Mouse (Mus musculus): ENCODE results near the gene Aloxe3. TPM values are rescaled to one million over a fixed set of nuclear protein-coding genes. Genes with fewer than 3 reads are reported as not detected.
A peak's percentile ranks its signal among the peaks of the same experiment; 100 is the strongest.
"Not testable (repeated sequence)": the region's sequence is repeated elsewhere in the genome, so short reads cannot be mapped to it uniquely, and the experiment has no call there.

Gene Aloxe3
- polyA plus RNA-seq, 1 experiment from 2014 or later = 8.1 TPM

- no peak overlapping the region for H3K4me2 ChIP-seq (ENCODE audit: low read length)
- no peaks in the 10 kb centered on the region for H3K9me3 ChIP-seq (ENCODE audit: control insufficient read depth, low read length)
- H3K36me3 ChIP-seq (ENCODE audit: control insufficient read depth, insufficient read depth, low read length) = peaks cover 6% of the 10 kb centered on the region
- no peak overlapping the region for H3K9ac ChIP-seq (ENCODE audit: low read depth, low read length)
- H3K4me3 ChIP-seq (ENCODE audit: low read length) = no peak overlapping the region
- H3K27me3 ChIP-seq (replicated peaks; ENCODE audit: control insufficient read depth, insufficient read depth, low read length) = no peaks in the 10 kb centered on the region
- no peak overlapping the region for H3K27ac ChIP-seq (ENCODE audit: low read depth, low read length)
- 4% methylated on average over 3 of the region's 3 CpGs for WGBS
- ATAC-seq = no peak
- H3K4me1 ChIP-seq (ENCODE audit: control insufficient read depth, insufficient read depth, low read depth, low read length) = peaks cover 48% of the 10 kb centered on the region
Measured at GRCm38 (mm10) chr11:69092386-69092751, 33.3 kb upstream of the Aloxe3 start.

- Histone ChIP-seq H3K9ac (ENCODE audit: low read depth, low read length) (no peak overlapping the region), H3K27ac (ENCODE audit: low read depth, low read length) (no peak overlapping the region), H3K36me3 (ENCODE audit: control insufficient read depth, insufficient read depth, low read length) (peaks cover 6% of the 10 kb centered on the region), H3K4me3 (ENCODE audit: low read length) (no peak overlapping the region), H3K27me3 (replicated peaks; ENCODE audit: control insufficient read depth, insufficient read depth, low read length) (no peaks in the 10 kb centered on the region), H3K4me2 (ENCODE audit: low read length) (no peak overlapping the region), H3K4me1 (ENCODE audit: control insufficient read depth, insufficient read depth, low read depth, low read length) (peaks cover 51% of the 10 kb centered on the region), H3K9me3 (ENCODE audit: control insufficient read depth, low read length) (no peaks in the 10 kb centered on the region)
- no peak for ATAC-seq
- WGBS = 95% methylated on average over 4 of the region's 4 CpGs
Measured at GRCm38 (mm10) chr11:69092871-69093270, 32.8 kb upstream of the Aloxe3 start.

- not testable (repeated sequence) for H3K36me3 ChIP-seq (ENCODE audit: control insufficient read depth, insufficient read depth, low read length); H3K4me2 ChIP-seq (ENCODE audit: low read length); H3K27me3 ChIP-seq (replicated peaks; ENCODE audit: control insufficient read depth, insufficient read depth, low read length); H3K9ac ChIP-seq (ENCODE audit: low read depth, low read length); H3K9me3 ChIP-seq (ENCODE audit: control insufficient read depth, low read length); ATAC-seq; H3K27ac ChIP-seq (ENCODE audit: low read depth, low read length); H3K4me3 ChIP-seq (ENCODE audit: low read length)
- H3K4me1 ChIP-seq (ENCODE audit: control insufficient read depth, insufficient read depth, low read depth, low read length) = peaks cover 56% of the 10 kb centered on the region
- 92% methylated on average over 7 of the region's 7 CpGs for WGBS
Measured at GRCm38 (mm10) chr11:69093856-69094255, 31.8 kb upstream of the Aloxe3 start.

- under 1% methylated on average over 37 of the region's 37 CpGs for WGBS
Measured at GRCm38 (mm10) chr11:69094697-69095429, 30.8 kb upstream of the Aloxe3 start, which contains the start of gene Per1. Gene Per1, plus strand, starts transcription at chr11:69095217.

GRCm38 (mm10) chr11:69095511-69096231 is 30.0 kb upstream of the Aloxe3 start:
- Histone ChIP-seq H3K9me3 (ENCODE audit: control insufficient read depth, low read length) (no peaks in the 10 kb centered on the region), H3K4me3 (ENCODE audit: low read length) (peak overlapping the region; percentile 42), H3K4me2 (ENCODE audit: low read length) (peak overlapping the region; percentile 79), H3K9ac (ENCODE audit: low read depth, low read length) (peak overlapping the region; percentile 56), H3K4me1 (ENCODE audit: control insufficient read depth, insufficient read depth, low read depth, low read length) (peaks cover 51% of the 10 kb centered on the region), H3K27ac (ENCODE audit: low read depth, low read length) (peak overlapping the region; percentile 78), H3K36me3 (ENCODE audit: control insufficient read depth, insufficient read depth, low read length) (peaks cover 3% of the 10 kb centered on the region; the same call in 1 of the 2 replicates), H3K27me3 (replicated peaks; ENCODE audit: control insufficient read depth, insufficient read depth, low read length) (no peaks in the 10 kb centered on the region)
- WGBS = 4% methylated on average over 27 of the region's 27 CpGs
- ATAC-seq = no peak

More at GRCm38 (mm10) chr11:69094697-69095429, 30.8 kb upstream of the Aloxe3 start, which contains the start of gene Per1:
- ATAC-seq = peak; percentile 95
- peak within 1 kb of the TSS; percentile 56 for H3K9ac ChIP-seq (ENCODE audit: low read depth, low read length)
- no peaks in the 10 kb centered on the region for H3K9me3 ChIP-seq (ENCODE audit: control insufficient read depth, low read length)
- H3K4me2 ChIP-seq (ENCODE audit: low read length) = peak within 1 kb of the TSS; percentile 79
- H3K4me3 ChIP-seq (ENCODE audit: low read length) = peak within 1 kb of the TSS; percentile 42
- peak within 1 kb of the TSS; percentile 87 for H3K27ac ChIP-seq (ENCODE audit: low read depth, low read length)
- peaks cover 52% of the 10 kb centered on the region for H3K4me1 ChIP-seq (ENCODE audit: control insufficient read depth, insufficient read depth, low read depth, low read length)
- peaks cover 6% of the 10 kb centered on the region for H3K36me3 ChIP-seq (ENCODE audit: control insufficient read depth, insufficient read depth, low read length)
- H3K27me3 ChIP-seq (replicated peaks; ENCODE audit: control insufficient read depth, insufficient read depth, low read length) = no peaks in the 10 kb centered on the region

- Histone ChIP-seq H3K27me3 (replicated peaks; ENCODE audit: control insufficient read depth, insufficient read depth, low read length) (no peaks in the 10 kb centered on the region), H3K4me2 (ENCODE audit: low read length) (peak overlapping the region; percentile 93), H3K4me3 (ENCODE audit: low read length) (peak overlapping the region; percentile 42), H3K4me1 (ENCODE audit: control insufficient read depth, insufficient read depth, low read depth, low read length) (peaks cover 47% of the 10 kb centered on the region), H3K9ac (ENCODE audit: low read depth, low read length) (peak overlapping the region; percentile 54), H3K27ac (ENCODE audit: low read depth, low read length) (peak overlapping the region; percentile 78), H3K9me3 (ENCODE audit: control insufficient read depth, low read length) (no peaks in the 10 kb centered on the region), H3K36me3 (ENCODE audit: control insufficient read depth, insufficient read depth, low read length) (peaks cover 8% of the 10 kb centered on the region; the same call in 1 of the 2 replicates)
- 15% methylated on average over 9 of the region's 9 CpGs for WGBS
- no peak for ATAC-seq
Measured at GRCm38 (mm10) chr11:69096360-69096986, 29.2 kb upstream of the Aloxe3 start.

- Histone ChIP-seq H3K36me3 (ENCODE audit: control insufficient read depth, insufficient read depth, low read length) (peaks cover 11% of the 10 kb centered on the region), H3K4me3 (ENCODE audit: low read length) (peak overlapping the region; percentile 36), H3K9me3 (ENCODE audit: control insufficient read depth, low read length) (no peaks in the 10 kb centered on the region), H3K9ac (ENCODE audit: low read depth, low read length) (peak overlapping the region; percentile 54), H3K4me2 (ENCODE audit: low read length) (peak overlapping the region; percentile 93), H3K4me1 (ENCODE audit: control insufficient read depth, insufficient read depth, low read depth, low read length) (peaks cover 45% of the 10 kb centered on the region), H3K27ac (ENCODE audit: low read depth, low read length) (peak overlapping the region; percentile 73), H3K27me3 (replicated peaks; ENCODE audit: control insufficient read depth, insufficient read depth, low read length) (no peaks in the 10 kb centered on the region)
- no peak for ATAC-seq
- whole genome bisulfite sequencing = 2% methylated on average over 29 of the region's 29 CpGs
Measured at GRCm38 (mm10) chr11:69096987-69097900, 28.5 kb upstream of the Aloxe3 start.

GRCm38 (mm10) chr11:69098039-69098761 is 27.5 kb upstream of the Aloxe3 start:
- peaks cover 45% of the 10 kb centered on the region for H3K4me1 ChIP-seq (ENCODE audit: control insufficient read depth, insufficient read depth, low read depth, low read length)
- no peak for ATAC-seq
- peak overlapping the region; percentile 81 for H3K27ac ChIP-seq (ENCODE audit: low read depth, low read length)

More at GRCm38 (mm10) chr11:69098039-69098761, 27.5 kb upstream of the Aloxe3 start:
- peaks cover 16% of the 10 kb centered on the region for H3K36me3 ChIP-seq (ENCODE audit: control insufficient read depth, insufficient read depth, low read length)
- H3K4me2 ChIP-seq (ENCODE audit: low read length) = peak overlapping the region; percentile 93
- H3K27me3 ChIP-seq (replicated peaks; ENCODE audit: control insufficient read depth, insufficient read depth, low read length) = no peaks in the 10 kb centered on the region
- peak overlapping the region; percentile 57 for H3K4me3 ChIP-seq (ENCODE audit: low read length)
- H3K9ac ChIP-seq (ENCODE audit: low read depth, low read length) = peak overlapping the region; percentile 73
- WGBS = 22% methylated on average over 8 of the region's 8 CpGs
- no peaks in the 10 kb centered on the region for H3K9me3 ChIP-seq (ENCODE audit: control insufficient read depth, low read length)
